Mouse (Mus musculus): ENCODE results near the gene Mrgprx1. TPM values are rescaled to one million over a fixed set of nuclear protein-coding genes. Genes with fewer than 3 reads are reported as not detected.

The Mrgprx1 gene
- polyA plus RNA-seq, 1 experiment from 2014 or later, result not detected

Other genes with a start within 250 kb of the Mrgprx1 start
- gene Mrgpra4, start 45.5 kb downstream of the Mrgprx1 start, polyA plus RNA-seq (2014; fragmentation: Nextera tagmentation; extraction: Ambion mirVana), result not detected in 2 replicates
- gene Mrgprb5, start 141.4 kb upstream of the Mrgprx1 start, polyA plus RNA-seq (2014; fragmentation: Nextera tagmentation; extraction: Ambion mirVana), result not detected in 2 replicates
- gene Mrgprb4, start 171.7 kb upstream of the Mrgprx1 start, polyA plus RNA-seq (2014; fragmentation: Nextera tagmentation; extraction: Ambion mirVana), result not detected in 2 replicates